Mouse (Mus musculus): ENCODE measurements around the gene H2-Q1. TPM values are rescaled to one million over a fixed set of nuclear protein-coding genes. Genes with fewer than 3 reads are reported as not detected.
"Not testable (repeated sequence)": the region's sequence is repeated elsewhere in the genome, so short reads cannot be mapped to it uniquely, and the experiment has no call there.

H2-Q1 gene
- polyA plus RNA-seq, 2 experiments, result 0.01 TPM; not detected in 1

- Histone ChIP-seq H3K36me3 (ENCODE audit: control insufficient read depth, insufficient read depth, low read length) (no peaks in the 10 kb centered on the region), H3K27ac (replicated peaks; ENCODE audit: low read depth, low read length) (no peak overlapping the region), H3K27me3 (ENCODE audit: control insufficient read depth, insufficient read depth, low read length) (peaks cover 35% of the 10 kb centered on the region), H3K9ac (ENCODE audit: low read depth, low read length, severe bottlenecking) (peak overlapping the region; percentile 34; the same call in 1 of the 2 replicates), H3K4me3 (replicated peaks; ENCODE audit: low read length) (peak overlapping the region; percentile 37), H3K4me2 (replicated peaks; ENCODE audit: low read depth, low read length, severe bottlenecking) (peak overlapping the region; percentile 60), H3K4me1 (ENCODE audit: control insufficient read depth, insufficient read depth, low read length) (no peaks in the 10 kb centered on the region; the same call in 1 of the 2 replicates), H3K9me3 (ENCODE audit: control insufficient read depth, low read length) (no peaks in the 10 kb centered on the region)
- WGBS, result under 1% methylated on average over 39 of the region's 46 CpGs
- DNase-seq (ENCODE audit: low spot score), result no peak
- ATAC-seq (ENCODE audit: low FRiP score, low read depth), result no peak
- TF ChIP-seq POLR2A (IDR thresholded peaks at IDR 0.05; ENCODE audit: borderline replicate concordance, extremely low read depth, insufficient read depth, insufficient read length), result no peak
Measured at GRCm38 (mm10) chr17:35342711-35343476, 22.7 kb downstream of the H2-Q1 start.

GRCm38 (mm10) chr17:35347659-35348058 is 27.5 kb downstream of the H2-Q1 start:
- not testable (repeated sequence) for H3K9me3 ChIP-seq (ENCODE audit: control insufficient read depth, low read length)

GRCm38 (mm10) chr17:35353275-35353674 is 33.1 kb downstream of the H2-Q1 start:
- not testable (repeated sequence) for H3K9me3 ChIP-seq (ENCODE audit: control insufficient read depth, low read length); ATAC-seq (ENCODE audit: low FRiP score, low read depth); H3K9ac ChIP-seq (ENCODE audit: low read depth, low read length, severe bottlenecking); DNase-seq (ENCODE audit: low spot score); H3K36me3 ChIP-seq (ENCODE audit: control insufficient read depth, insufficient read depth, low read length); H3K4me2 ChIP-seq (replicated peaks; ENCODE audit: low read depth, low read length, severe bottlenecking); H3K27ac ChIP-seq (replicated peaks; ENCODE audit: low read depth, low read length); H3K27me3 ChIP-seq (ENCODE audit: control insufficient read depth, insufficient read depth, low read length); H3K4me3 ChIP-seq (replicated peaks; ENCODE audit: low read length); H3K4me1 ChIP-seq (ENCODE audit: control insufficient read depth, insufficient read depth, low read length)
- 55% methylated on average over 6 of the region's 6 CpGs for WGBS

More at GRCm38 (mm10) chr17:35347659-35348058, 27.5 kb downstream of the H2-Q1 start:
- H3K36me3 ChIP-seq (ENCODE audit: control insufficient read depth, insufficient read depth, low read length); H3K9ac ChIP-seq (ENCODE audit: low read depth, low read length, severe bottlenecking); H3K4me3 ChIP-seq (replicated peaks; ENCODE audit: low read length); H3K4me1 ChIP-seq (ENCODE audit: control insufficient read depth, insufficient read depth, low read length); H3K4me2 ChIP-seq (replicated peaks; ENCODE audit: low read depth, low read length, severe bottlenecking); ATAC-seq (ENCODE audit: low FRiP score, low read depth); H3K27ac ChIP-seq (replicated peaks; ENCODE audit: low read depth, low read length); DNase-seq (ENCODE audit: low spot score): not testable (repeated sequence)
- peaks cover 16% of the 10 kb centered on the region for H3K27me3 ChIP-seq (ENCODE audit: control insufficient read depth, insufficient read depth, low read length)

DNA sequence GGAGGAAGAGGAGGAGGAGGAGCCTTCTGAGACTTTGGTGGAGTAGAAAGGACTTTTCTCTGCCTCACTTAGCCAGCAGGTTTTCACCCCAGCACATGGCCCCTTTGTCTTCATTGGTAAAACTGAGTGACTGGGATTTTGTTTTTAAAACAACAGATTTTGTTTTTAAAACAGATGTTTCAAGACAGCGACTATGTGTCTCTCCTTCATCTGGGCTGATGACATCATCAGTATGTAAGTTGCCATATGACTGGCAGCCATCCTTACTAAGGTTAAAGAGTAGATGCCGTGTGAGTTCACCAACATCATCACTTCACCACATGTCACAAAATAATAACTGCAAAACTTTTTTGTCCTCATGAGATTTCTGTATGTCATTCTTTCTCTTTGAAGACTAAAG is 33.9 kb downstream of the H2-Q1 start:
- TF ChIP-seq POLR2A (IDR thresholded peaks at IDR 0.05; ENCODE audit: borderline replicate concordance, extremely low read depth, insufficient read depth, insufficient read length), result no peak
- Histone ChIP-seq H3K36me3 (ENCODE audit: control insufficient read depth, insufficient read depth, low read length) (no peaks in the 10 kb centered on the region), H3K27me3 (ENCODE audit: control insufficient read depth, insufficient read depth, low read length) (no peaks in the 10 kb centered on the region), H3K4me1 (ENCODE audit: control insufficient read depth, insufficient read depth, low read length) (no peaks in the 10 kb centered on the region), H3K27ac (replicated peaks; ENCODE audit: low read depth, low read length) (no peak overlapping the region), H3K9me3 (ENCODE audit: control insufficient read depth, low read length) (no peaks in the 10 kb centered on the region), H3K4me3 (replicated peaks; ENCODE audit: low read length) (no peak overlapping the region), H3K9ac (ENCODE audit: low read depth, low read length, severe bottlenecking) (no peak overlapping the region), H3K4me2 (replicated peaks; ENCODE audit: low read depth, low read length, severe bottlenecking) (no peak overlapping the region)
- ATAC-seq (ENCODE audit: low FRiP score, low read depth) (no peak), DNase-seq (ENCODE audit: low spot score) (no peak)
- 70% methylated on average over 2 of the region's 2 CpGs for WGBS

DNA sequence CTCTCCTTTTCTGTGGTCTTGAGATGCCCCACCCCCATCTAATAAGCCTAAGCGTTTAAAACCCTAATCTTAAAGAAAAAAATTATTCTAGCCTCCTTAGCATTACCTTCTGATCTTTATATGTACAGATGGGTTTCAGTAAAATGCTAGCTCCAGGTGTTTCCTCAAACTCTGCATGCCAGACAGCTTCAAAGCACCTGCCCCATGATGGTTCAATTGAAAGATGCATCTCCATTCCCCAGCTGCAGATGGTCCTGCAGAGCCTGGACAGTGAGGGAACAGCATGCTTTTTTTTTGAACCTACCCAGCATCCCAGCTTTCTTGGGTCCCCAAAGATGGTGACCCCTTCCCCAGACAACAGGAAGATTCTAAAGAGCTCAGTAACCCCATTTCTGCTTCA is 36.9 kb downstream of the H2-Q1 start:
- Histone ChIP-seq H3K9ac (ENCODE audit: low read depth, low read length, severe bottlenecking) (no peak overlapping the region), H3K9me3 (ENCODE audit: control insufficient read depth, low read length) (no peaks in the 10 kb centered on the region), H3K4me1 (ENCODE audit: control insufficient read depth, insufficient read depth, low read length) (no peaks in the 10 kb centered on the region), H3K4me2 (replicated peaks; ENCODE audit: low read depth, low read length, severe bottlenecking) (no peak overlapping the region), H3K36me3 (ENCODE audit: control insufficient read depth, insufficient read depth, low read length) (no peaks in the 10 kb centered on the region), H3K27ac (replicated peaks; ENCODE audit: low read depth, low read length) (no peak overlapping the region), H3K4me3 (replicated peaks; ENCODE audit: low read length) (no peak overlapping the region), H3K27me3 (ENCODE audit: control insufficient read depth, insufficient read depth, low read length) (peaks cover 6% of the 10 kb centered on the region; the same call in 1 of the 2 replicates)
- TF ChIP-seq POLR2A (IDR thresholded peaks at IDR 0.05; ENCODE audit: borderline replicate concordance, extremely low read depth, insufficient read depth, insufficient read length), result no peak
- ATAC-seq (ENCODE audit: low FRiP score, low read depth), result no peak
- no peak for DNase-seq (ENCODE audit: low spot score)
- 35% methylated on average over 1 of the region's 1 CpGs for WGBS

Data from limb, embryonic 14.5 days (tissue).